Mouse (Mus musculus) midbrain, embryonic 14.5 days (tissue): ENCODE data around the gene Scg5. TPM values are rescaled to one million over a fixed set of nuclear protein-coding genes. Genes with fewer than 3 reads are reported as not detected.

ENCODE experiments used
- ATAC-seq: fragments of 200-750 bp; cut with Nextera tagmentation; 2 replicates; pipeline ENCODE4 v1.8.0; 2017; ENCODE audit warnings: moderate number of reproducible peaks, moderate library complexity; ENCODE audit not compliant: low FRiP score, low TSS enrichment
- DNase-seq: peaks from one replicate; pipeline ENCODE4 v3.0.0-alpha.2; 2015
- H3K27ac ChIP-seq: fragments of 300-500 bp; sonication (generic); replicated peaks from 2 replicates; pipeline ENCODE4 v1.5.1; 2014; ENCODE audit warnings: mild to moderate bottlenecking, low read depth, low read length, moderate library complexity
- H3K27me3 ChIP-seq: fragments of 300-500 bp; sonication (generic); 2 replicates; pipeline ENCODE4 v1.6.1; 2014; ENCODE audit warnings: low read length, control low read depth, mixed read lengths; ENCODE audit not compliant: control insufficient read depth, insufficient read depth
- H3K36me3 ChIP-seq: fragments of 300-500 bp; sonication (generic); 2 replicates; pipeline ENCODE4 v1.6.1; 2014; ENCODE audit warnings: low read length, control low read depth; ENCODE audit not compliant: control insufficient read depth, insufficient read depth
- H3K4me1 ChIP-seq: fragments of 300-500 bp; sonication (generic); 2 replicates; pipeline ENCODE4 v1.6.1; 2014; ENCODE audit warnings: mild to moderate bottlenecking, antibody characterized with exemption, low read length, control low read depth; ENCODE audit not compliant: control insufficient read depth, insufficient read depth
- H3K4me2 ChIP-seq: fragments of 300-500 bp; sonication (generic); 2 replicates; pipeline ENCODE4 v1.6.1; 2014; ENCODE audit warnings: mild to moderate bottlenecking, low read length, moderate library complexity
- H3K4me3 ChIP-seq: fragments of 300-500 bp; sonication (generic); replicated peaks from 2 replicates; pipeline ENCODE4 v1.5.1; 2014; ENCODE audit warnings: low read depth, low read length
- H3K9ac ChIP-seq: fragments of 300-500 bp; sonication (generic); replicated peaks from 2 replicates; pipeline ENCODE4 v1.6.1; 2014; ENCODE audit warnings: mild to moderate bottlenecking, low read length, moderate library complexity
- H3K9me3 ChIP-seq: fragments of 300-500 bp; sonication (generic); 2 replicates; pipeline ENCODE4 v1.6.1; 2016; ENCODE audit warnings: low read length, control low read depth, mixed read lengths; ENCODE audit not compliant: control insufficient read depth
- WGBS: fragments of 180-500 bp; shearing (Covaris S2); extraction: QIAGEN DNeasy Blood & Tissue Kit; methylation state at CpG from one replicate; pipeline ENCODE4 v1.1.7; 2014; 5-methylcytosine and 5-hydroxymethylcytosine counted together
- polyA plus RNA-seq: library from polyadenylated mRNA; unstranded; fragments of >200 nt; fragmentation: Nextera tagmentation; extraction: Ambion mirVana; gene quantifications from 2 replicates; pipeline ENCODE4 v1.2.1, GENCODE M21; 2014

The Scg5 gene
- polyA plus RNA-seq, 1 experiment from 2014 or later: 251 TPM

- no peak for DNase-seq
- Histone ChIP-seq H3K4me2 (no peak overlapping the region), H3K9me3 (no peaks in the 10 kb centered on the region), H3K27me3 (no peaks in the 10 kb centered on the region), H3K4me1 (no peaks in the 10 kb centered on the region), H3K27ac (no peak overlapping the region), H3K9ac (no peak overlapping the region), H3K4me3 (no peak overlapping the region), H3K36me3 (peaks cover 18% of the 10 kb centered on the region)
- WGBS: 91% methylated on average over 3 of the region's 3 CpGs
- ATAC-seq: no peak
These were observed 35.4 kb downstream of the Scg5 start for GRCm38 (mm10) chr2:113793521-113793920.

- no peak overlapping the region for H3K9ac ChIP-seq
- no peak overlapping the region for H3K4me3 ChIP-seq
- H3K27ac ChIP-seq: no peak overlapping the region
- DNase-seq (no peak), ATAC-seq (no peak)
- no peaks in the 10 kb centered on the region for H3K4me1 ChIP-seq
- 93% methylated on average over 4 of the region's 4 CpGs for WGBS
- peaks cover 35% of the 10 kb centered on the region for H3K36me3 ChIP-seq
- H3K4me2 ChIP-seq: no peak overlapping the region
- H3K9me3 ChIP-seq: no peaks in the 10 kb centered on the region
- no peaks in the 10 kb centered on the region for H3K27me3 ChIP-seq
These were observed 40.0 kb downstream of the Scg5 start for GRCm38 (mm10) chr2:113788821-113789387.

- ATAC-seq: no peak
- no peak overlapping the region for H3K27ac ChIP-seq
- no peaks in the 10 kb centered on the region for H3K9me3 ChIP-seq
- H3K36me3 ChIP-seq: peaks cover 36% of the 10 kb centered on the region
- H3K4me1 ChIP-seq: no peaks in the 10 kb centered on the region
- WGBS: 97% methylated on average over 4 of the region's 4 CpGs
- H3K4me2 ChIP-seq: no peak overlapping the region
- H3K9ac ChIP-seq: no peak overlapping the region
- H3K27me3 ChIP-seq: no peaks in the 10 kb centered on the region
- DNase-seq: no peak
- no peak overlapping the region for H3K4me3 ChIP-seq
These were observed 41.0 kb downstream of the Scg5 start for GRCm38 (mm10) chr2:113787882-113788281.

GRCm38 (mm10) chr2:113784851-113785250, 44.1 kb downstream of the Scg5 start:
- no peak overlapping the region for H3K4me2 ChIP-seq
- peaks cover 28% of the 10 kb centered on the region for H3K36me3 ChIP-seq
- ATAC-seq: no peak
- H3K4me3 ChIP-seq: no peak overlapping the region
- DNase-seq: no peak
- H3K4me1 ChIP-seq: no peaks in the 10 kb centered on the region
- 94% methylated on average over 3 of the region's 3 CpGs for WGBS
- no peaks in the 10 kb centered on the region for H3K9me3 ChIP-seq
- H3K9ac ChIP-seq: no peak overlapping the region
- no peaks in the 10 kb centered on the region for H3K27me3 ChIP-seq
- H3K27ac ChIP-seq: no peak overlapping the region

DNA sequence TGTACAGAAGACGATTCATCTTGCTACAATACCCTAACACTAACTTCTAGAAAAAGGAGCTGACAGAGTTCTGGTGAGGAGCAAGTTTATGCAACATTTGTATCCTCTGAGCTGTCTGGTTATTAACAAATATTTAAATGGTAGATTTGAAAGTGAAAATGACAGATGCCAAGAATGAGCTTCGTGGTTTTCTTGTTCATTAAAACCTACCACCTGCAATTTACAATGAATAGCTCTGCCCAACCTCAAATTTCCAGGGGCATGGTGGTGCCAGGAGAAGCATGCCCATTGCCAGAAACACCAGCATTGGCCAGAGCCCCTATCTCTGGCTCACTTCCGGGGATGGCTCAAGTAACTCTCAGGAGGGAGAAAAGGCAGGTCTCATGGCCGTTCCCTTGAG, 47.4 kb downstream of the Scg5 start:
- DNase-seq: no peak
- 87% methylated on average over 4 of the region's 4 CpGs for WGBS
- Histone ChIP-seq H3K9me3 (no peaks in the 10 kb centered on the region), H3K36me3 (peaks cover 20% of the 10 kb centered on the region; the same call in 1 of the 2 replicates), H3K4me2 (no peak overlapping the region), H3K27me3 (no peaks in the 10 kb centered on the region), H3K4me3 (no peak overlapping the region), H3K27ac (no peak overlapping the region), H3K9ac (no peak overlapping the region), H3K4me1 (no peaks in the 10 kb centered on the region)
- no peak for ATAC-seq

- H3K27ac ChIP-seq: no peak overlapping the region
- no peaks in the 10 kb centered on the region for H3K27me3 ChIP-seq
- H3K4me3 ChIP-seq: no peak overlapping the region
- no peaks in the 10 kb centered on the region for H3K4me1 ChIP-seq
- no peak overlapping the region for H3K9ac ChIP-seq
- H3K36me3 ChIP-seq: peaks cover 22% of the 10 kb centered on the region; the same call in 1 of the 2 replicates
- no peak for DNase-seq
- WGBS: 85% methylated on average over 5 of the region's 5 CpGs
- no peaks in the 10 kb centered on the region for H3K9me3 ChIP-seq
- no peak for ATAC-seq
- H3K4me2 ChIP-seq: no peak overlapping the region
These were observed 47.8 kb downstream of the Scg5 start for GRCm38 (mm10) chr2:113781107-113781506.

GRCm38 (mm10) chr2:113779336-113779735, 49.6 kb downstream of the Scg5 start:
- 96% methylated on average over 3 of the region's 3 CpGs for WGBS
- no peak overlapping the region for H3K9ac ChIP-seq
- no peak overlapping the region for H3K27ac ChIP-seq
- no peak for ATAC-seq
- H3K9me3 ChIP-seq: no peaks in the 10 kb centered on the region
- H3K4me2 ChIP-seq: no peak overlapping the region
- no peak for DNase-seq
- H3K27me3 ChIP-seq: no peaks in the 10 kb centered on the region
- H3K4me1 ChIP-seq: no peaks in the 10 kb centered on the region
- H3K4me3 ChIP-seq: no peak overlapping the region
- peaks cover 28% of the 10 kb centered on the region; the same call in 1 of the 2 replicates for H3K36me3 ChIP-seq

DNA sequence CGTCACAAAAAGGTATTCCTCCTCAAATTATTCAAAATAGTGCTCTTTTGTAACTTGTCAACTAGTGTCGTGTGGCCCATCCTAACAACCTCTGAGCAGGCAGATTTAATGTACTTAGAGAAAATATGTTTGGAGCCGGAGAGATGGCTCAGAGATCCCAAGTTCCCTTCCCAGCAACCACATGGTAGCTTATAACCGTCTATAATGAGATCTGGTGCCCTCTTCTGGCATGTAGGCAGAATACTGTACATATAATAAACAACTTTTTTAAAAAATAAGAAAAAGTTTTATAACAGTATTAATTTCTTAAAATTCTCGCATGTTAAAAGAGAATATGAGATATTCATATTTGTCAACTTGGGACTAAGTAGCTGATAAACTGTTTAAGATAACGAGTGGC, 50.9 kb downstream of the Scg5 start:
- no peak overlapping the region for H3K27ac ChIP-seq
- no peak overlapping the region for H3K9ac ChIP-seq
- H3K4me1 ChIP-seq: no peaks in the 10 kb centered on the region
- ATAC-seq (no peak), DNase-seq (no peak)
- H3K4me3 ChIP-seq: no peak overlapping the region
- H3K36me3 ChIP-seq: peaks cover 27% of the 10 kb centered on the region; the same call in 1 of the 2 replicates
- no peaks in the 10 kb centered on the region for H3K9me3 ChIP-seq
- no peaks in the 10 kb centered on the region for H3K27me3 ChIP-seq
- WGBS: 79% methylated on average over 6 of the region's 6 CpGs
- H3K4me2 ChIP-seq: no peak overlapping the region

- no peaks in the 10 kb centered on the region for H3K4me1 ChIP-seq
- WGBS: 90% methylated on average over 3 of the region's 3 CpGs
- no peaks in the 10 kb centered on the region for H3K9me3 ChIP-seq
- H3K36me3 ChIP-seq: peaks cover 27% of the 10 kb centered on the region; the same call in 1 of the 2 replicates
- DNase-seq: no peak
- ATAC-seq: no peak
- no peak overlapping the region for H3K4me3 ChIP-seq
- H3K4me2 ChIP-seq: no peak overlapping the region
- H3K27ac ChIP-seq: no peak overlapping the region
- H3K27me3 ChIP-seq: no peaks in the 10 kb centered on the region
- H3K9ac ChIP-seq: no peak overlapping the region
These were observed 52.6 kb downstream of the Scg5 start for GRCm38 (mm10) chr2:113776297-113776696.
